Mouse (Mus musculus) intestine, embryonic 14.5 days (tissue): ENCODE measurements around the gene Cdh4. TPM values are rescaled to one million over a fixed set of nuclear protein-coding genes. Genes with fewer than 3 reads are reported as not detected.

ENCODE experiments used
- ATAC-seq: fragments of 200-750 bp; cut with Nextera tagmentation; replicated peaks from 2 replicates; pipeline ENCODE4 v1.8.0; 2017; ENCODE audit warnings: low read depth, moderate number of reproducible peaks, moderate TSS enrichment, moderate library complexity; ENCODE audit not compliant: low FRiP score, low TSS enrichment
- DNase-seq: peaks from one replicate; pipeline ENCODE4 v3.0.0-alpha.2; 2018; ENCODE audit warnings: low spot score
- H3K27ac ChIP-seq: fragments of 300-500 bp; sonication (generic); 2 replicates; pipeline ENCODE4 v1.5.1; 2014; ENCODE audit warnings: low read depth, mild to moderate bottlenecking, control low read depth
- H3K27me3 ChIP-seq: fragments of 300-500 bp; sonication (generic); replicated peaks from 2 replicates; pipeline ENCODE4 v1.6.1; 2014; ENCODE audit warnings: low read length, control low read depth; ENCODE audit not compliant: control insufficient read depth, insufficient read depth
- H3K36me3 ChIP-seq: fragments of 300-500 bp; sonication (generic); 2 replicates; pipeline ENCODE4 v1.6.1; 2014; ENCODE audit warnings: low read length, control low read depth; ENCODE audit not compliant: control insufficient read depth, insufficient read depth
- H3K4me1 ChIP-seq: fragments of 300-500 bp; sonication (generic); replicated peaks from 2 replicates; pipeline ENCODE4 v1.6.1; 2014; ENCODE audit warnings: low read length, control low read depth, mixed read lengths; ENCODE audit not compliant: control insufficient read depth, insufficient read depth
- H3K4me2 ChIP-seq: fragments of 300-500 bp; sonication (generic); 2 replicates; pipeline ENCODE4 v1.6.1; 2014; ENCODE audit warnings: low read length
- H3K4me3 ChIP-seq: fragments of 300-500 bp; sonication (generic); 2 replicates; pipeline ENCODE4 v1.5.1; 2014; ENCODE audit warnings: low read depth, low read length, control low read depth, mixed read lengths
- H3K9ac ChIP-seq: fragments of 300-500 bp; sonication (generic); 2 replicates; pipeline ENCODE4 v1.6.1; 2014; ENCODE audit warnings: mild to moderate bottlenecking, low read length
- H3K9me3 ChIP-seq: fragments of 300-500 bp; sonication (generic); 2 replicates; pipeline ENCODE4 v1.6.1; 2016; ENCODE audit warnings: low read length, control low read depth; ENCODE audit not compliant: control insufficient read depth
- WGBS: fragments of 180-500 bp; shearing (Covaris S2); extraction: QIAGEN DNeasy Blood & Tissue Kit; methylation state at CpG from one replicate; pipeline ENCODE4 v1.1.7; 2014; 5-methylcytosine and 5-hydroxymethylcytosine counted together
- polyA plus RNA-seq: library from polyadenylated mRNA; unstranded; fragments of >200 nt; fragmentation: Nextera tagmentation; extraction: Ambion mirVana; gene quantifications from 2 replicates; pipeline ENCODE4 v1.2.1, GENCODE M21; 2014

Gene Cdh4
- polyA plus RNA-seq, 1 experiment from 2014 or later: 1.8 TPM

- 66% methylated on average over 4 of the region's 4 CpGs for WGBS
- no peak overlapping the region for H3K4me2 ChIP-seq
- no peaks in the 10 kb centered on the region for H3K27me3 ChIP-seq
- no peaks in the 10 kb centered on the region for H3K36me3 ChIP-seq
- no peaks in the 10 kb centered on the region for H3K4me1 ChIP-seq
- ATAC-seq (no peak), DNase-seq (no peak)
- no peaks in the 10 kb centered on the region for H3K9me3 ChIP-seq
- H3K27ac ChIP-seq: no peak overlapping the region
- H3K4me3 ChIP-seq: no peak overlapping the region
- H3K9ac ChIP-seq: no peak overlapping the region
Measured at GRCm38 (mm10) chr2:179580415-179580814, 138.2 kb downstream of the Cdh4 start.

- no peak for ATAC-seq
- 79% methylated on average over 5 of the region's 5 CpGs for WGBS
- H3K9ac ChIP-seq: no peak overlapping the region
Measured at GRCm38 (mm10) chr2:179581058-179581457, 138.8 kb downstream of the Cdh4 start.

GRCm38 (mm10) chr2:179582966-179583365 lies 140.7 kb downstream of the Cdh4 start:
- Histone ChIP-seq H3K36me3 (no peaks in the 10 kb centered on the region), H3K4me3 (no peak overlapping the region), H3K4me1 (no peaks in the 10 kb centered on the region), H3K9me3 (no peaks in the 10 kb centered on the region), H3K9ac (no peak overlapping the region), H3K27me3 (no peaks in the 10 kb centered on the region), H3K27ac (no peak overlapping the region), H3K4me2 (no peak overlapping the region)
- DNase-seq (no peak), ATAC-seq (no peak)
- 79% methylated on average over 16 of the region's 16 CpGs for WGBS

More at GRCm38 (mm10) chr2:179581058-179581457, 138.8 kb downstream of the Cdh4 start:
- H3K27me3 ChIP-seq: no peaks in the 10 kb centered on the region
- no peak overlapping the region for H3K4me3 ChIP-seq
- no peak overlapping the region for H3K27ac ChIP-seq
- H3K4me2 ChIP-seq: no peak overlapping the region
- H3K9me3 ChIP-seq: no peaks in the 10 kb centered on the region
- H3K36me3 ChIP-seq: no peaks in the 10 kb centered on the region
- DNase-seq: no peak
- H3K4me1 ChIP-seq: no peaks in the 10 kb centered on the region

GRCm38 (mm10) chr2:179584672-179585071 lies 142.4 kb downstream of the Cdh4 start:
- H3K9me3 ChIP-seq: no peaks in the 10 kb centered on the region
- no peaks in the 10 kb centered on the region for H3K27me3 ChIP-seq
- H3K9ac ChIP-seq: no peak overlapping the region
- DNase-seq (no peak), ATAC-seq (no peak)
- H3K4me2 ChIP-seq: no peak overlapping the region
- WGBS: 70% methylated on average over 13 of the region's 13 CpGs
- H3K4me3 ChIP-seq: no peak overlapping the region
- H3K27ac ChIP-seq: no peak overlapping the region
- H3K36me3 ChIP-seq: no peaks in the 10 kb centered on the region
- H3K4me1 ChIP-seq: no peaks in the 10 kb centered on the region

- H3K27ac ChIP-seq: no peak overlapping the region
- no peak for DNase-seq
- H3K36me3 ChIP-seq: no peaks in the 10 kb centered on the region
- no peak for ATAC-seq
- no peaks in the 10 kb centered on the region for H3K4me1 ChIP-seq
- WGBS: 88% methylated on average over 11 of the region's 11 CpGs
- no peak overlapping the region for H3K9ac ChIP-seq
- H3K4me3 ChIP-seq: no peak overlapping the region
- no peak overlapping the region for H3K4me2 ChIP-seq
- H3K27me3 ChIP-seq: no peaks in the 10 kb centered on the region
- no peaks in the 10 kb centered on the region for H3K9me3 ChIP-seq
Measured at GRCm38 (mm10) chr2:179586436-179586835, 144.2 kb downstream of the Cdh4 start.

- no peak for DNase-seq
- Histone ChIP-seq H3K4me3 (no peak overlapping the region), H3K4me2 (no peak overlapping the region), H3K27me3 (no peaks in the 10 kb centered on the region), H3K9ac (no peak overlapping the region), H3K4me1 (no peaks in the 10 kb centered on the region), H3K9me3 (no peaks in the 10 kb centered on the region), H3K36me3 (no peaks in the 10 kb centered on the region), H3K27ac (no peak overlapping the region)
- no peak for ATAC-seq
- WGBS: 80% methylated on average over 2 of the region's 2 CpGs
Measured at GRCm38 (mm10) chr2:179587069-179587468, 144.8 kb downstream of the Cdh4 start.

GRCm38 (mm10) chr2:179591661-179592060 lies 149.4 kb downstream of the Cdh4 start:
- 60% methylated on average over 5 of the region's 5 CpGs for WGBS
- ATAC-seq (no peak), DNase-seq (no peak)
- no peaks in the 10 kb centered on the region for H3K9me3 ChIP-seq
- H3K27ac ChIP-seq: no peak overlapping the region
- no peaks in the 10 kb centered on the region for H3K36me3 ChIP-seq
- H3K4me2 ChIP-seq: no peak overlapping the region
- H3K27me3 ChIP-seq: no peaks in the 10 kb centered on the region
- no peak overlapping the region for H3K4me3 ChIP-seq
- no peak overlapping the region for H3K9ac ChIP-seq
- H3K4me1 ChIP-seq: no peaks in the 10 kb centered on the region

GRCm38 (mm10) chr2:179595013-179595412 lies 152.8 kb downstream of the Cdh4 start:
- DNase-seq: no peak
- Histone ChIP-seq H3K27ac (no peak overlapping the region), H3K27me3 (no peaks in the 10 kb centered on the region), H3K4me2 (no peak overlapping the region), H3K9me3 (no peaks in the 10 kb centered on the region), H3K4me1 (no peaks in the 10 kb centered on the region), H3K9ac (no peak overlapping the region), H3K4me3 (no peak overlapping the region), H3K36me3 (no peaks in the 10 kb centered on the region)
- ATAC-seq: no peak
- WGBS: 84% methylated on average over 4 of the region's 4 CpGs

- ATAC-seq: no peak
Measured at GRCm38 (mm10) chr2:179598886-179599285, 156.7 kb downstream of the Cdh4 start.

More at GRCm38 (mm10) chr2:179598886-179599285, 156.7 kb downstream of the Cdh4 start:
- no peaks in the 10 kb centered on the region for H3K36me3 ChIP-seq
- no peak for DNase-seq
- H3K27ac ChIP-seq: no peak overlapping the region
- no peaks in the 10 kb centered on the region for H3K4me1 ChIP-seq
- no peak overlapping the region for H3K4me3 ChIP-seq
- H3K9ac ChIP-seq: no peak overlapping the region
- no peaks in the 10 kb centered on the region for H3K9me3 ChIP-seq
- no peak overlapping the region for H3K4me2 ChIP-seq
- 87% methylated on average over 11 of the region's 11 CpGs for WGBS
- H3K27me3 ChIP-seq: no peaks in the 10 kb centered on the region
